Mouse (Mus musculus) lung, embryonic 14.5 days (tissue): ENCODE measurements at regions not wholly inside any gene's neighbourhood (a gene's known extent, or its start where the extent isn't known, plus 50 kb on each side); places are given as distances from the start of the nearest gene placed in this dataset.

Source experiments
- ATAC-seq: fragments of 200-750 bp; cut with Nextera tagmentation; 2 replicates; pipeline ENCODE4 v1.8.0; 2017; ENCODE audit warnings: mild to moderate bottlenecking, moderate TSS enrichment, moderate library complexity; ENCODE audit not compliant: insufficient read depth
- DNase-seq: peaks from one replicate; pipeline ENCODE4 v3.0.0-alpha.2; 2015
- H3K27ac ChIP-seq: fragments of 300-500 bp; sonication (generic); 2 replicates; pipeline ENCODE4 v1.5.1; 2014; ENCODE audit warnings: low read depth, mild to moderate bottlenecking, moderate library complexity
- H3K27me3 ChIP-seq: fragments of 300-500 bp; sonication (generic); 2 replicates; pipeline ENCODE4 v1.6.1; 2014; ENCODE audit warnings: low read length, control low read depth; ENCODE audit not compliant: insufficient read depth
- H3K36me3 ChIP-seq: fragments of 300-500 bp; sonication (generic); 2 replicates; pipeline ENCODE4 v1.6.1; 2014; ENCODE audit warnings: control low read depth; ENCODE audit not compliant: insufficient read depth
- H3K4me1 ChIP-seq: fragments of 300-500 bp; sonication (generic); 2 replicates; pipeline ENCODE4 v1.6.1; 2014; ENCODE audit warnings: antibody characterized with exemption, control low read depth; ENCODE audit not compliant: insufficient read depth
- H3K4me2 ChIP-seq: fragments of 300-500 bp; sonication (generic); 2 replicates; pipeline ENCODE4 v1.6.1; 2014; ENCODE audit warnings: mild to moderate bottlenecking
- H3K4me3 ChIP-seq: fragments of 300-500 bp; sonication (generic); 2 replicates; pipeline ENCODE4 v1.5.1; 2014; ENCODE audit warnings: low read depth, low read length
- H3K9ac ChIP-seq: fragments of 300-500 bp; sonication (generic); 2 replicates; pipeline ENCODE4 v1.6.1; 2014
- H3K9me3 ChIP-seq: fragments of 300-500 bp; sonication (generic); 2 replicates; pipeline ENCODE4 v1.6.1; 2016; ENCODE audit warnings: low read depth, low read length, control low read depth
- CTCF ChIP-seq: IDR thresholded peaks from 2 replicates; pipeline ENCODE4 v1.5.1; 2016; ENCODE audit warnings: antibody characterized with exemption, low read depth
- WGBS: fragments of 180-500 bp; shearing (Covaris S2); extraction: QIAGEN DNeasy Blood & Tissue Kit; methylation state at CpG from one replicate; pipeline ENCODE4 v1.1.7; 2014; 5-methylcytosine and 5-hydroxymethylcytosine counted together

DNA sequence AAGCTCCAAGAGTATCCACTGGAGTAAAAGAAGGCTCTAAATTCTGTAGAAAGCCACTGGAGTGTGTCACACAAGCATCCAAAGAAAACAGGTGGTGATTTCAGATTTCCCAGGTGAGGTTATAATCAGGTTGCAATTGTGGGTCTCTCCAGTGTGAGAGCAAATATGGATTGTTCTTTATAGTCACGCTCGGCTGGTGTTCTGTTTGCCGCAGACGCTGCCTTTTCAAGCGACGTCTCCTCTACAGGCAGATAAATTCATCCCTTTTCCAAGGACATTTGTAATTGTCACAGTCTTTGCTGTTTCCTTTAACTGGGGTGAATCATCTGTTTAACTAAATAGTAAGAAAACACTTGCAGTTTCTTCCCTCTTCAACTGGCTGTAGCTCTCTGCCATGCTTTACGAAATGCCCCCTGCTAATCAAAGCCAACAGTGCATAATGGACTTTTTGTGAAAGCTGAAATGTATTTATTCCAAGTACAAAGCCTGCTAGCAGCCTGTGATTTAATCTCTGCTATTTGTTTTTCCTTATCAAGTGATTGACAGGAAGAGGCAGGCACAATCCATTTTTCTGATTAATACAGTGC is 502.4 kb downstream of the Trim52 start:
- ATAC-seq, result no peak
- Histone ChIP-seq H3K4me2 (no peak overlapping the region), H3K36me3 (no peaks in the 10 kb centered on the region), H3K9me3 (no peaks in the 10 kb centered on the region), H3K27me3 (no peaks in the 10 kb centered on the region), H3K4me1 (no peaks in the 10 kb centered on the region), H3K27ac (no peak overlapping the region), H3K9ac (no peak overlapping the region), H3K4me3 (no peak overlapping the region)
- no peak for TF ChIP-seq CTCF
- DNase-seq, result no peak
- 49% methylated on average over 7 of the region's 7 CpGs for WGBS
